Mouse (Mus musculus) ES-Bruce4 (cell line): Measurements from ENCODE around the gene C530008M17Rik. TPM values are rescaled to one million over a fixed set of nuclear protein-coding genes. Genes with fewer than 3 reads are reported as not detected.

Source experiments
- H3K27ac ChIP-seq: 2 replicates; pipeline ENCODE4 v1.5.1; 2012; ENCODE audit warnings: low read length, inconsistent platforms; ENCODE audit not compliant: insufficient read depth
- H3K27me3 ChIP-seq: 2 replicates; pipeline ENCODE4 v1.6.1; 2012; ENCODE audit warnings: mild to moderate bottlenecking, low read length, inconsistent platforms; ENCODE audit not compliant: control insufficient read depth, poor library complexity, insufficient read depth, severe bottlenecking
- H3K36me3 ChIP-seq: 2 replicates; pipeline ENCODE4 v1.6.1; 2012; ENCODE audit warnings: inconsistent platforms, mild to moderate bottlenecking, low read length, moderate library complexity; ENCODE audit not compliant: control insufficient read depth, poor library complexity, insufficient read depth, severe bottlenecking
- H3K4me1 ChIP-seq: one replicate; pipeline ENCODE4 v1.8.1; 2011; ENCODE audit warnings: low read length; ENCODE audit not compliant: control insufficient read depth, insufficient read depth
- H3K4me3 ChIP-seq: 2 replicates; pipeline ENCODE4 v1.5.1; 2011; ENCODE audit warnings: low read depth, mild to moderate bottlenecking, low read length
- H3K9ac ChIP-seq: 2 replicates; pipeline ENCODE4 v1.6.1; 2012; ENCODE audit warnings: low read depth, mild to moderate bottlenecking, inconsistent platforms; ENCODE audit not compliant: poor library complexity, severe bottlenecking
- H3K9me3 ChIP-seq: replicated peaks from 2 replicates; pipeline ENCODE4 v1.6.1; 2012; ENCODE audit warnings: mild to moderate bottlenecking, low read length, inconsistent platforms; ENCODE audit not compliant: control insufficient read depth, poor library complexity, insufficient read depth, severe bottlenecking
- CTCF ChIP-seq: IDR thresholded peaks from one replicate; pipeline ENCODE4 v1.8.1; 2011; ENCODE audit warnings: low read depth, low read length
- EP300 ChIP-seq: IDR thresholded peaks from 2 replicates; pipeline ENCODE4 v1.6.1; 2011; ENCODE audit warnings: low read depth, low read length; ENCODE audit not compliant: insufficient read depth
- POLR2A ChIP-seq: IDR thresholded peaks from one replicate; pipeline ENCODE4 v1.8.1; 2011; ENCODE audit warnings: low read length; ENCODE audit not compliant: insufficient read depth
- polyA plus RNA-seq: library from polyadenylated mRNA; stranded (reverse); fragments of >200 nt; gene quantifications from 2 replicates; pipeline ENCODE4 v1.2.4, GENCODE M21; 2011; ENCODE audit warnings: low read depth; ENCODE audit not compliant: missing spikeins, insufficient read depth, insufficient read length

Gene C530008M17Rik
- polyA plus RNA-seq, 1 experiment: 5.1 TPM

- Histone ChIP-seq H3K4me1 (no peaks in the 10 kb centered on the region), H3K4me3 (no peak overlapping the region), H3K27ac (no peak overlapping the region), H3K9ac (no peak overlapping the region), H3K36me3 (no peaks in the 10 kb centered on the region), H3K9me3 (no peaks in the 10 kb centered on the region), H3K27me3 (no peaks in the 10 kb centered on the region)
- no peak for TF ChIP-seq EP300
- no peak for TF ChIP-seq POLR2A
- TF ChIP-seq CTCF: no peak
Observed at GRCm38 (mm10) chr5:76782414-76783103, 126.2 kb downstream of the C530008M17Rik start.

DNA sequence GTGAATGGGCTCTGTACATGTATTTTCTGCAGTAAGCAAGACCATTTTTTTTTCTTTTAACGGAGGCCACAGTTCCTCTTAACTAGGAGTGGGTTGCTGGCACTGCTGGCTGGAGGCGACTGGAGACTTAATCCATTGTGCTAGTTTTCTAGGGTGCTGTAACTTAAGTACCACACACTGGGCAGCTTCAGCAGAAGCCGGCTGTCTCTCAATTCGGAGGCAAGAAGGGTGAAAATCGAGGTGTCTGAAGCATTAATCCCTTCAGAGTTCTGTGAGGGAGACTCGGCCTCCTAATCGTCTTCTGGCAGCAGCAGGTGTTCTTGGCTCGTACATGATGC lies 126.8 kb downstream of the C530008M17Rik start:
- Histone ChIP-seq H3K27me3 (no peaks in the 10 kb centered on the region; the same call in 1 of the 2 replicates), H3K9me3 (no peaks in the 10 kb centered on the region), H3K27ac (no peak overlapping the region), H3K4me1 (no peaks in the 10 kb centered on the region), H3K9ac (no peak overlapping the region), H3K36me3 (no peaks in the 10 kb centered on the region), H3K4me3 (no peak overlapping the region)
- TF ChIP-seq CTCF: no peak
- no peak for TF ChIP-seq POLR2A
- no peak for TF ChIP-seq EP300

DNA sequence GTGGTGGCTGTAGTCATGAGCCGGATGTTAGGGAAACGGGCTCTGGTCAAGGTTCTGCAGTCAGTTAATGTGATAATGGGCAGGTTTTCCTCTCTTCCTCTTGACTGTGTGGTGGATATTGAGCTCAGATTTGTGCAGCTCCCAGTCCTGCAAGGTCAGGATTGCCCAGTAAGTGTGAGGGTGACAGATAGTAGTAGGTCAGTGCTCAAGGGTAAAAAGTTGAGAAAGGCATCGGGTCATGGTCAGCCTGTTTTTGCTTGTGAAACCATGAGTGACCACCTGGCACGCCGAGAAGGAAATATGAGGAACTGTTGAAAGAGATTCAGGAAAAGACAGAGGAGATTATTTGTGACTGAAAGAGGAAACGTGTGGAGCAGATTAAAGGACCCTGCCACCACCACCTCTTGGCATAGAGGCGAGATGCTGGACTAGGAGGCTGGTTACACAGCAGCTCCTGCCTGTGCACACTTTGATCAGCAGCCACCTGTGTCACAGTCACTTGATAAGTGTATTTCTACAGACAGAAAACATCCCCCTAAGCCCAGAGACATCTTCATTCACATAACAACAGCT lies 127.9 kb downstream of the C530008M17Rik start:
- no peak overlapping the region for H3K27ac ChIP-seq
- H3K4me3 ChIP-seq: no peak overlapping the region
- no peaks in the 10 kb centered on the region for H3K9me3 ChIP-seq
- H3K4me1 ChIP-seq: no peaks in the 10 kb centered on the region
- H3K27me3 ChIP-seq: no peaks in the 10 kb centered on the region; the same call in 1 of the 2 replicates
- TF ChIP-seq EP300 (no peak), CTCF (no peak), POLR2A (no peak)
- no peak overlapping the region for H3K9ac ChIP-seq
- no peaks in the 10 kb centered on the region for H3K36me3 ChIP-seq

DNA sequence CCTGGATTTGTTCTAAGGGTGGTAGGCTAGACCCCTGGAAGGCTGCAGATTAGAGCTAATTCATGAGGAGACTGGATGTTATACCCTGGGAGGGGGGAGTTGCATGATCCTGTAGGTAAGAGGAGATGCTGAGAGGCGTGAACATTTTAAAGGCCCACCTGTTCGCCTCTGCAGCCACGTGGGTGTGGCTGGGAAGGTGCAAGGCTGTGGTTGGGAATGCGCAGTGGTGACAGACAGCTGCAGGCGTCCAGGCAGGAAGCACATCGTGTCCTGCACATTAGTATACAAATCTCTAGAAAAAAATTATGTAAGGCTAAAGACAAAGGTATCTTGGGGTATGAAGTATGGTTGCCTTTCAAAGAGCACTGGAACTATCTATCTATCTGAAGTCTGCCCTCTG lies 128.7 kb downstream of the C530008M17Rik start:
- no peaks in the 10 kb centered on the region for H3K36me3 ChIP-seq
- no peak overlapping the region for H3K4me3 ChIP-seq
- H3K4me1 ChIP-seq: no peaks in the 10 kb centered on the region
- TF ChIP-seq EP300 (no peak), CTCF (no peak), POLR2A (no peak)
- H3K27ac ChIP-seq: no peak overlapping the region
- H3K9ac ChIP-seq: no peak overlapping the region
- H3K27me3 ChIP-seq: no peaks in the 10 kb centered on the region; the same call in 1 of the 2 replicates
- H3K9me3 ChIP-seq: no peaks in the 10 kb centered on the region

DNA sequence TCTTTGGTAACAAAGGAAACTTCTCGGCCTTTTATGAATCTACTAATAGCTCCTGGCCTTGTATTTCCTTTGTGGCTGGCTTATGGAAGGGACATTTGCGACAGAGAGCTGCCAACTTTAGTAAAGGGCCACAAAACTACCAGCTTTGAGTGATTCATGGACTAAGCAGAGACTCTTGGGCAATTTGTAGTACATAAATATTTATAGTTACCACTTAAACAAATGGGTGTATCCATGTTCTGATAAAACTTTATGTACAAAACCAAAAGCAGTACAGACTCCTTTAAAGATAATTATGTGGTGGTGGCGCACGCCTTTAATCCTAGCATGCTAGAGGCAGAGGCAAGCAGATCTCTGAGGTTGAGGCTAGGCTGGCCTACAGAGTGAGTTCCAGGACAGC lies 133.6 kb downstream of the C530008M17Rik start:
- no peaks in the 10 kb centered on the region for H3K9me3 ChIP-seq
- no peaks in the 10 kb centered on the region for H3K4me1 ChIP-seq
- H3K36me3 ChIP-seq: no peaks in the 10 kb centered on the region
- TF ChIP-seq EP300 (no peak), CTCF (no peak), POLR2A (no peak)
- H3K27me3 ChIP-seq: no peaks in the 10 kb centered on the region; the same call in 1 of the 2 replicates
- H3K4me3 ChIP-seq: no peak overlapping the region
- no peak overlapping the region for H3K27ac ChIP-seq
- H3K9ac ChIP-seq: no peak overlapping the region

DNA sequence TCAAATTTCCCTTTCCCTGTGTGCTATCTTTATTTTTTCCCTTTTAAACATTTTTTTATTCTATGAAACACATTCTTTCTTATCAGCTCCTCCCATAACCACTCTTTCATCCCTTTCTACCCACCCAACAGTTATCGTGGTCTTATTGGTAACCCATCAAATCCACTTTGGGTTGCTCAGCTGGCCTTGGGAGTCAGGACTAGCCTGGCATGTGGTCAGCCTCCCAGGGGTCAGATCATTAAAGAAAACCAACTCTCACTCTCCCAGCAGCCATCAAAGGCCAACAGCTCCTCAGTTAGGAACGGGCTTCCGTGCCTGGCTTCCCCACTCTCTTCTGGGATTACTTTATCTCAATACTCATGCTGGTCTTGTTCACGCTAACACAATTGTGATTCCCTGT lies 135.0 kb downstream of the C530008M17Rik start:
- no peaks in the 10 kb centered on the region for H3K36me3 ChIP-seq
- no peaks in the 10 kb centered on the region for H3K4me1 ChIP-seq
- no peak overlapping the region for H3K9ac ChIP-seq
- H3K27me3 ChIP-seq: no peaks in the 10 kb centered on the region; the same call in none of the 2 replicates
- H3K27ac ChIP-seq: no peak overlapping the region
- TF ChIP-seq CTCF: no peak
- no peak for TF ChIP-seq POLR2A
- TF ChIP-seq EP300: no peak
- no peak overlapping the region for H3K4me3 ChIP-seq
- no peaks in the 10 kb centered on the region for H3K9me3 ChIP-seq
